Mouse (Mus musculus) T-helper 17 cell (primary cell): ENCODE data around the gene Eif4ebp2.

Experiments used
- in situ Hi-C, 2 experiments: fragments of 300-600 bp; cut with MboI, MseI; formaldehyde crosslinking; loops; 1 replicate in 1 of 2; 2 replicates in 1 of 2; pipeline ENCODE4 v1.15.1; 2025; ENCODE audit warnings: high pct_unique_total_duplicates in 2 of 2

The Eif4ebp2 gene

GRCm38 (mm10) chr10:61383021-61383714 is 69.3 kb downstream of the Eif4ebp2 start, which contains the start of gene Pald1:
TSS of gene Pald1 (minus strand) at chr10:61383530.
- in situ Hi-C loops = no loop called here

DNA sequence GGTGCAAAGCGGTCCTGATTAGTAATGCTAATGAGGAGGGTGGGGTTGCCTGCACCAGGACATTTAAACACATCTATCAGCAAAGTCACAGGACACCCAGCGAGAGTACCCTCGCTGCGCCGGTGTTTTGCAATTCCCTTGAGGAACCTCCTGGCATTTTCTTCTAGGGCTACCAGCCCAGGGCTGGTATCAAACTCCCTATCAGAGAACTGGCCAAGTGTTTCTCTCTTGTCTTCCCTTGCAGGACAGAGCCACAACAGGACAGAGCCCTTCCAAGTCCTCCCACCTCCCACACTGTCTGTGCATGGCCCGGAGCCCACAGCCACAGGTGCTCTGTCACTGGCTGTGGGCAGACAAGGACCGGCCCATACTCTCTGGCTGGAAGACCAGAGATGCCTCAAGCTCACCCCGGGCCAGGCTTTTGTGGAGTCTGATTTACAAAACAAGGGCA is 70.2 kb downstream of the Eif4ebp2 start:
- in situ Hi-C loops = no loop called here

DNA sequence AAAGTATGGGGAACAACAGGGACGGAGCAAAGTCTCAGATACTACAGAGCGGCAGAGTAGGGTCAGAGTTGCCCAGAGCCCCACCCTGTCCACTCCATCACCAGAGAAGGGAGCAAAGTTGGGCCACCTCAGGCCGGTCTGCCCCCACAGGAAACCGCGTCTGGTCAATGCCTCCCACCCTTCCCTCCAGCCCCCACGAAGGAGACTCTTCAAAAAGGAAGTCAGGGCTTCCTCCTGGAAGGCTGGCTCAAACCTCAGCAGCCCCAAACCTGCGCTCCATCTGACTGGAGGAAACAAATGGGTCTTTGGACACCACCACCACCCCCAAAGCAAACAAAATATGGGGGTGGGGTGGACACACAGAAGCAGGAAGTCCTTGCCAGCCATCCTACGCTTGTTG is 70.6 kb downstream of the Eif4ebp2 start:
- in situ Hi-C loops = no loop called here

GRCm38 (mm10) chr10:61380186-61380585 is 72.3 kb downstream of the Eif4ebp2 start:
- in situ Hi-C loops = no loop called here

GRCm38 (mm10) chr10:61379340-61380040 is 73.0 kb downstream of the Eif4ebp2 start:
- in situ Hi-C loops = no loop called here

- in situ Hi-C loops = no loop called here
These were observed 73.8 kb downstream of the Eif4ebp2 start for GRCm38 (mm10) chr10:61378698-61379097.
